Mouse (Mus musculus) lung, embryonic 16.5 days (tissue): ENCODE data around the gene Cyp2j6. TPM values are rescaled to one million over a fixed set of nuclear protein-coding genes. Genes with fewer than 3 reads are reported as not detected.
"Not testable (repeated sequence)": the region's sequence is repeated elsewhere in the genome, so short reads cannot be mapped to it uniquely, and the experiment has no call there.

Experiments
- ATAC-seq: fragments of 200-750 bp; cut with Nextera tagmentation; 2 replicates; pipeline ENCODE4 v1.8.0; 2017; ENCODE audit warnings: low read depth, mild to moderate bottlenecking, moderate library complexity
- H3K27ac ChIP-seq: fragments of 300-500 bp; sonication (generic); 2 replicates; pipeline ENCODE4 v1.5.1; 2014; ENCODE audit warnings: mild to moderate bottlenecking, control low read depth, low read length
- H3K27me3 ChIP-seq: fragments of 300-500 bp; sonication (generic); 2 replicates; pipeline ENCODE4 v1.6.1; 2014; ENCODE audit warnings: low read depth, low read length, mixed read lengths; ENCODE audit not compliant: control insufficient read depth, insufficient read depth
- H3K36me3 ChIP-seq: fragments of 300-500 bp; sonication (generic); 2 replicates; pipeline ENCODE4 v1.6.1; 2014; ENCODE audit warnings: low read length; ENCODE audit not compliant: control insufficient read depth, insufficient read depth
- H3K4me1 ChIP-seq: fragments of 300-500 bp; sonication (generic); replicated peaks from 2 replicates; pipeline ENCODE4 v1.6.1; 2014; ENCODE audit warnings: low read length, mixed read lengths; ENCODE audit not compliant: control insufficient read depth, insufficient read depth
- H3K4me2 ChIP-seq: fragments of 300-500 bp; sonication (generic); 2 replicates; pipeline ENCODE4 v1.6.1; 2014; ENCODE audit warnings: low read depth, low read length, control low read depth
- H3K4me3 ChIP-seq: fragments of 300-500 bp; sonication (generic); 2 replicates; pipeline ENCODE4 v1.5.1; 2014; ENCODE audit warnings: mild to moderate bottlenecking, low read length, control low read depth
- H3K9ac ChIP-seq: fragments of 300-500 bp; sonication (generic); 2 replicates; pipeline ENCODE4 v1.6.1; 2014; ENCODE audit warnings: low read length, control low read depth
- H3K9me3 ChIP-seq: fragments of 300-500 bp; sonication (generic); 2 replicates; pipeline ENCODE4 v1.6.1; 2016; ENCODE audit warnings: low read length; ENCODE audit not compliant: control insufficient read depth
- WGBS: fragments of 180-500 bp; shearing (Covaris S2); extraction: QIAGEN DNeasy Blood & Tissue Kit; methylation state at CpG from one replicate; pipeline ENCODE4 v1.1.7; 2014; 5-methylcytosine and 5-hydroxymethylcytosine counted together
- polyA plus RNA-seq: library from polyadenylated mRNA; unstranded; fragments of >200 nt; fragmentation: Nextera tagmentation; extraction: Ambion mirVana; gene quantifications from 2 replicates; pipeline ENCODE4 v1.2.1, GENCODE M21; 2015

Gene Cyp2j6
- polyA plus RNA-seq, result 7.2 TPM in 2 replicates

DNA sequence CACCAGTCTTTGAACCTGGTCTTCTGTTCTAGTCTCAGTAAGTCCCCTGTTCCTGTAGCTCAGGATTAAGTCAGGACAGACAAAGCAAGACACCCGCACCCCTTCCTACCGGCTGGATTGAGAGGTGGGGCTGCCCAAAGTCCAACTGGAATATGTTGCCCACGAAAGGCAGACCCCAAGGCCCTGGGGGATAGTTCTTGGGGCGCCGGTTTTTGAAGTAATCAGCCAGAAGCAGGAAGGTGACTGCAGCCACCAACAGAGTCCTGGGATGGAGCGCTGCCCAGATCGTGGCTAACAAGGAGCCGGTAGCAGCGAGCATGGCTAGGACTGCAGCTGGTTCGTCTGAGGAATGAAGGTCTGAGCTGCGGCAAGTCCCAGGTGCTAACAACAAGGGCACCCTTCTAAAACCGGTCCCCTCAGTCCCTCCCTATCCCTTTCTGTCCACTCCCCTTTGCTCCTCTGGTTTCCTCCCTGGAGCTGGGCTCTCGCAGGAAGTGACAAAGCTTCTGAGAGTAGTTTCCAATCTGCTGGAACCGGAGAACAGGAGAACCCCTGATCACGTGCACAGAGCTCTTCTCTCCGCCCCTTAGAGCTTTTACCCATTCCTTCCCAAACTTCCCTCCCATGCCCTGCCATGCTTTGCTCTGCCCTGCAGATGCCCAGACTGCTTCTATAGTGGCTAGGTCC is at the start of gene Cyp2j6:
Gene Cyp2j6 (minus strand): TSS at position 529 of the 687 bp plus-strand sequence.
- H3K4me2 ChIP-seq, result peak within 1 kb of the TSS; percentile 73
- peak within 1 kb of the TSS; percentile 39 for H3K27ac ChIP-seq
- WGBS, result under 1% methylated on average over 16 of the region's 16 CpGs
- peak within 1 kb of the TSS; percentile 67 for H3K4me3 ChIP-seq
- H3K4me1 ChIP-seq, result 0 out of 2 replicates have a peak, but pooled peaks cover 2% of the 10 kb centered on the region
- H3K27me3 ChIP-seq, result no peaks in the 10 kb centered on the region
- H3K9me3 ChIP-seq, result no peaks in the 10 kb centered on the region
- peak within 1 kb of the TSS; percentile 73 for H3K9ac ChIP-seq
- ATAC-seq, result peak; percentile 99
- no peaks in the 10 kb centered on the region for H3K36me3 ChIP-seq

DNA sequence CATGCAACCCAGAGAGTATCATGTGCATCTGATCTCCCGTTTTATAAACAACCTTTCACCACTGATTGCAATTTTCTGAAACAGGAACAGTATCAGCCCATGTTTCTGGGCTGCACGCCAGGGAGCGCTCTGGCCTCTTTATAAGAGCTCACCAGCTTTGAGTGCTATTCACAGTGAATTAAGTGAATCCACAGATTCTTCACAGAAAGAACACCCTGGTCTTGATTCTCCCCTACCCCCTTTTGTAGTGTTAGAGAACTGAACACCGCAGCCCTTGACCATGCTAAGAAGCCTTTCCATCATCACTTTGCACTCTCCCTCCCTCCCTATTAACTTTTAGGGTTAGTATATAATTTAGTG is 38.3 kb upstream of the Cyp2j6 start:
- Histone ChIP-seq H3K36me3 (no peaks in the 10 kb centered on the region), H3K9ac (peak overlapping the region; percentile 67; the same call in 1 of the 2 replicates), H3K4me1 (peaks cover 6% of the 10 kb centered on the region; the same call in 1 of the 2 replicates), H3K4me2 (peak overlapping the region; percentile 75), H3K27ac (peak overlapping the region; percentile 93), H3K27me3 (no peaks in the 10 kb centered on the region), H3K4me3 (peak overlapping the region; percentile 62), H3K9me3 (no peaks in the 10 kb centered on the region)
- 19% methylated on average over 4 of the region's 4 CpGs for WGBS
- ATAC-seq, result peak; percentile 89

DNA sequence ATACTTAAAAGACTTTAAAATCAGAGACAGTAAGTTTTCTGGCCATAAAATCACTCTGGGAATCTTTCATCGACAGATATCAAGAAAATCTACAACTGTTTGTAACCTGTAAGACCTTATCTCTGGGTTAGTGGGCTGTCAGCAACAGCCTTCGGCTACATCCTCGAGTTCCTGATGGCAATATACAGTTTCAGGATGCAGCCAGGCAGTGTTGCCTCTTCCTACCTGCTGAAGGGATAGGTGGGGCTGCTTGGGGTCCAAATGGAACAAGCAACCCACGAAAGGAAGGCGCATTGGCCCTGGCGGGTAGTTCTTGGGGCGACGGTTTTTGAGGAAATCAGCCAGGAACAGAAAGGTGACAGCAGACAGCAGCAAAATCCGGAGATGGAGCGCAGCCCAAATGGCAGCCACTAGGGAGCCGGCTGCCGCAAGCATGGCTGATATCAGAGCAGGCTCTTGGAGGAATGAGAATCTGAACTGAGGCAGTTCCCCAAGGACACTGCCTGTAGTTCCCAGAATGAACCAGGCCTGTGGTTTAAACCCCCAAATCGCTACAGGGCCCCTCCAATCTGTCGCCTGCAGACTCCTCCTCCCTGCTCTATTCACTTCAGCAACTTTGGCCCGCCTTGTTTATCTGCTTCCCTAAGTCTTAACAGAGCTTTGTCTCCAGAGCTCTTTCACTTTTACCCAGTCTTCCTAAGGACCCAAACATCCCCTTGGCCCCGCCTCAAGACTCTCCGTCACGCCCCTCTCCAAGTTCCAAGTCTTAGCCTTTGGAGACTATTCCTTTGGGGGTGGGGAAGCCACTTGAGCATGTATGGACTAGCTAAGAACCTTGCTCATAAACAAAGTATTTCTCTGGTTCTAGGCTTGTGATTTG is 37.7 kb upstream of the Cyp2j6 start, which contains the start of gene Cyp2j9:
Gene Cyp2j9 (minus strand): TSS at position 668 of the 880 bp plus-strand sequence.
- 3% methylated on average over 18 of the region's 18 CpGs for WGBS

DNA sequence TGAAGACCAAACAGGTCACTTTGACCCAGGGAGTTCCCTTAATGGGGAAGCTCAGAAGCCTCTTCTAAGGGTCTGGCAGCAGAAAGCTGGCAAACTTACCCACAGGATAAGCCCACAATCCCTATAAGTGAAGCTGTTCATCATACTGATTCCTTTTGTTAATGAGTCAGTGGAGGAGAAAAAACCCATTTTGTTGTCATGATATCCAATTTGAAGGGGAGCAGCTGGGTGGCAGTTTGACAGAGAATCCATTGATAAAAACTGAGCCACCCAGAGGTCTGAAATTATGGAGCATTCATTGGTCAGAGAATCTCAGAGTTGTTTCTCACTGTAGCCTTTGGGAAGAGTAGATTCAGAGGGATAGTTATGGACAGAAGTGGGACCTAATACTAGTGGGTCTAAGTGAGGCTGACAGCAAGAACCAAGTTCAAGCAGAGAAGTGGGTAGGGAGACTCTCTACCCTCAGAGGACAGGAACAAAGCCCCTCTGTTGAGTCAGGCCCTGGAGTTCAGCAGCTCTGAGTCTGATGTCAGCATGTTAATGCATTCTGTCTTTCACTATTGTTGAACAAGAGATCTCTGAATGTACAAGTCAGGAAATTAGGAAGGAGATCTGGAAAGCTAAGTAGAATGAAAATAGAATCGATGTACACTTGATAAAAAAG is 28.1 kb upstream of the Cyp2j6 start:
- H3K4me3 ChIP-seq, result no peak overlapping the region
- 74% methylated on average over 1 of the region's 1 CpGs for WGBS
- H3K4me1 ChIP-seq, result no peaks in the 10 kb centered on the region
- no peaks in the 10 kb centered on the region for H3K9me3 ChIP-seq
- no peak overlapping the region for H3K27ac ChIP-seq
- H3K9ac ChIP-seq, result no peak overlapping the region
- no peak overlapping the region for H3K4me2 ChIP-seq
- no peaks in the 10 kb centered on the region for H3K27me3 ChIP-seq
- H3K36me3 ChIP-seq, result no peaks in the 10 kb centered on the region
- no peak for ATAC-seq

More for the DNA sequence above, 37.7 kb upstream of the Cyp2j6 start, which contains the start of gene Cyp2j9:
- H3K4me1 ChIP-seq, result peaks cover 6% of the 10 kb centered on the region; the same call in 1 of the 2 replicates
- H3K27ac ChIP-seq, result peak within 1 kb of the TSS; percentile 93
- no peaks in the 10 kb centered on the region for H3K36me3 ChIP-seq
- ATAC-seq, result peak; percentile 98
- H3K27me3 ChIP-seq, result no peaks in the 10 kb centered on the region
- peak within 1 kb of the TSS; percentile 62 for H3K4me3 ChIP-seq
- no peaks in the 10 kb centered on the region for H3K9me3 ChIP-seq
- peak within 1 kb of the TSS; percentile 75 for H3K4me2 ChIP-seq
- peak within 1 kb of the TSS; percentile 67 for H3K9ac ChIP-seq

DNA sequence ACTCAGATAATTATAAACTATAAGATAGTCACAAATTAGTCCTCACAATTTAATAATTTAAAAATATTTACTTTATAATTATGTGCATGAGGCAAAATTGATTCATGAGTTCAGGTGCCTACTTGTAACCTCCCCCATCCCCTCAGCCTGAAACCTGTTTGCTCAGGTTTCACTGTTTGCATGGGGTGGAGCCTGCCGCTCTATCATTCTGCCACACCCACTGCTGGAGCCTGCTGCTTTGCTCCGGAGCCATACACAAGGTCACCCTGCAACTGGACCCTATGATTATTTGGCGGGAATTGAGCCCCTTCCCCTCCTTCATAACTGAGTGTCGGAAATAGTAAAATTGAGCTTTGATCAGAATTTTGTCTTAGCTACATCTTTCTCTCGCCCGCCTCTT is 26.9 kb upstream of the Cyp2j6 start:
- H3K4me1 ChIP-seq, H3K27ac ChIP-seq, H3K36me3 ChIP-seq, ATAC-seq, H3K9ac ChIP-seq, H3K27me3 ChIP-seq, H3K4me3 ChIP-seq, H3K9me3 ChIP-seq, H3K4me2 ChIP-seq: not testable (repeated sequence)
- WGBS, result 47% methylated on average over 6 of the region's 6 CpGs

DNA sequence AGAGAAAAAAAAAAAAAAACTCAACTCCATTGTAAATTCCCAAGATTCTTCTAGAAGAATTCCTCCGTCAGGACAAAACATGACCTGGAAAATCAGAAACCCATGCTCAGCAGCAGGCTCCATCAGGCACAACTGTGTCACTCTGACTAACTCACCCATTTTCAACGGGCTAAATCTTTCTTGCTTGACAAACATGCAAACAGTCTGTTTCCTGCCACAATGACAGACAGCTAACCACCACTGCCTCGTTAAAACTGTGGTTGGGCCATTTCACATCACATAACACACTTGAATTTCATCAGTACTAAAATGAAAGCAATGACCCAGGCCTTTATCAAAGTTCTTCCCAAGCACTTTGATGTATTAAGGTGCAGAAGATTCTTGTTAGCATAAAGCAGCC is 16.0 kb upstream of the Cyp2j6 start:
- no peak for ATAC-seq
- H3K9ac ChIP-seq, result no peak overlapping the region
- no peaks in the 10 kb centered on the region for H3K4me1 ChIP-seq
- H3K4me3 ChIP-seq, result no peak overlapping the region
- H3K36me3 ChIP-seq, result no peaks in the 10 kb centered on the region
- 33% methylated on average over 3 of the region's 3 CpGs for WGBS
- no peaks in the 10 kb centered on the region for H3K27me3 ChIP-seq
- H3K4me2 ChIP-seq, result no peak overlapping the region
- no peak overlapping the region for H3K27ac ChIP-seq
- H3K9me3 ChIP-seq, result no peaks in the 10 kb centered on the region

DNA sequence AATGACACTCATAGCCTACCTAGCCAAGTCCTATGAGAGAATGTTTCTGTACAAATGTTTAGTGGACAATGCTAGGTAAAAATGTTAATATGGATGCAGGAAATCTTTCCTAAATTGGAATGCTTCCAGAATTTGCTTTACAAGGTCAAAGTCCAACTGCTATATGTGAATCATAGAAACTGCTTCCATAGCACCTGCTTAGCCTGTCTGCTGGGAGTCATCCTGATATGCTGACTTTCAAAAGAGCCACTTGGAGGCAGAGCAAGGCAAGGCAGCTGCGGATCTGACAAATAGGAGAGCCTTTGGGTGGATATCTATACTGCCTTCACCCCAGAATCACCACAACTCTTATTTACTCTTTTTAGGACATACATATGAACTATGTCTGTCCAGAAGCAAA is 14.5 kb upstream of the Cyp2j6 start:
- no peak overlapping the region for H3K4me3 ChIP-seq
- H3K27me3 ChIP-seq, result no peaks in the 10 kb centered on the region
- H3K4me1 ChIP-seq, result no peaks in the 10 kb centered on the region
- H3K36me3 ChIP-seq, result no peaks in the 10 kb centered on the region
- H3K9ac ChIP-seq, result no peak overlapping the region
- H3K27ac ChIP-seq, result no peak overlapping the region
- 70% methylated on average over 1 of the region's 1 CpGs for WGBS
- ATAC-seq, result no peak
- no peak overlapping the region for H3K4me2 ChIP-seq
- no peaks in the 10 kb centered on the region for H3K9me3 ChIP-seq

DNA sequence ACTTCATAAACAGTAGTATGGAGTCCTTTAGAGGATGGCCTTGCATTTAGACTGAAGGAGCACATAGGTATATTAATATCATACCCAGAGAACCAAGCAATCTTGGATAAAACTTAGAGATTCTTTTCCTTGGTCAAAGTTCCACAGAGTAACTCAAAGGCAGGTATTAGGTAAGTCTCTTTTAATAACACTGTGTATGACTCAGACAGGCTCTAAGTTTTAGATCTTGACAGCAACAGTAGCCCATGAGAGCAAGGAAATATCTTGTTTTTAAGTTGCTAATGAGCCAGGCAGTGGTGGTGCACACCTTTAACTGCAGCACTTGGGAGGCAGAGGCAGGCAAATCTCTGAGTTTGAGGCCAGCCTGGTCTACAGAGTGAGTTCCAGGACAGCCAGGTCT is 12.3 kb upstream of the Cyp2j6 start:
- Histone ChIP-seq H3K9ac (no peak overlapping the region), H3K4me2 (no peak overlapping the region), H3K4me1 (no peaks in the 10 kb centered on the region), H3K27ac (no peak overlapping the region), H3K4me3 (no peak overlapping the region), H3K27me3 (no peaks in the 10 kb centered on the region), H3K36me3 (no peaks in the 10 kb centered on the region), H3K9me3 (no peaks in the 10 kb centered on the region)
- ATAC-seq, result no peak

DNA sequence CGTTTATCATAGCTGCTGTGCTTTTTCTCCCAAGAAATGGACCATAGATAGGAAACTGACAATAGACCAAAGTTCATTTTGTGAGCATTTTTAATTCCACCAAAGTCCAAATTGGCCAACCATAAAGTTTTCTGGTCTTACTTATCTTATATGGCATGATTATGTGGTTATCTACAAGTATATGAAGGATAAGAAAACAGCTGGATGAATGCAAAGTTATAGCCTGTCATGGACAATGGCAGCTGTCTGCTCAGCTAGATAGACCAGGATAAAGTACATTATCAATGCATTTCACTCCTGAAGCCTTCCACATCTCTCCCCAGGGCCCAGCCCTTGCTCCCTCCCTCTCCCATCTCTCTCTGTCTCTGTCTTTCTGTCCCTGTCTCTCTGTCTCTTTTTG is 7.0 kb upstream of the Cyp2j6 start:
- Histone ChIP-seq H3K9ac (no peak overlapping the region), H3K36me3 (no peaks in the 10 kb centered on the region), H3K27me3 (no peaks in the 10 kb centered on the region), H3K4me3 (no peak overlapping the region), H3K4me2 (no peak overlapping the region), H3K27ac (no peak overlapping the region), H3K9me3 (no peaks in the 10 kb centered on the region), H3K4me1 (no peaks in the 10 kb centered on the region)
- 74% methylated on average over 1 of the region's 1 CpGs for WGBS
- ATAC-seq, result no peak
